Comparison of ENCODE assay signal across 8 mouse cellular contexts in the genomic region with DNA sequence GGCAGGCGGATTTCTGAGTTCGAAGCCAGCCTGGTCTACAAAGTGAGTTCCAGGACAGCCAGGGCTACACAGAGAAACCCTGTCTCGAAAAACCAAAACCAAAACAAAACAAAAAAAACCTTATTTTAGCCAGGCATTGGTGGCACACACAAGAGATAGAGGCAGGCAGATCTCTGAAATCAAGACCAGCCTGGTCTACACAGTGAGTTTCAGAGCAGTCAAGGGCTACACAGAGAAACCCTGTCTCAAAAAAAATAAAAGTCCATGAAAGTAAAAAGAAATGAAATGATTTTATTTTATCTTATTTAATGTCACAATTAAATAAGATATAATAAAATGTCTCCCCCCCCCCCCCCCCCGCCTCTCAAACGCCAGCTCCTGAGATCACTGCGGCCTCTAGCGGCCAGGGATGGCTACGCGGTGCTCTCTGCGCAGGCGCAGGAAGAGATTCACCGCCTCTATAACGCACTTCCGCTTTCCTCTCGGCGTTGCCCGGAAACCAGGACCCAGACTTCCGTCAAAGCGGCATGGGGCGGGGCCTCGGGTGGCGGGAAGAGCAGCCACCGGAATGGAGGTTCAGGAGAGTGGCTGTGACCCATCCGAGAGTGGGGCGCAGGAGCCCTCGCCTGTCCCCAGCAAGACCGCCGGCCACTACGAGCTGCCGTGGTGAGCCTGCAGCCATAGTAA. TPM values are rescaled to one million over a fixed set of nuclear protein-coding genes. Genes with fewer than 3 reads are reported as not detected.
DNase-seq lines count a peak whose midpoint lies in the region; ATAC-seq lines count a peak whose summit lies in the region.

No protein-coding gene starts in this region.

- H3K4me2 ChIP-seq in embryonic facial prominence, embryonic 14.5 days (ENCODE audit: low read depth, low read length) = peak overlapping the region; percentile 81
- H3K4me2 ChIP-seq in kidney, embryonic 14.5 days (replicated peaks; ENCODE audit: low read depth, low read length) = peak overlapping the region; percentile 89
- H3K4me2 ChIP-seq in limb, embryonic 15.5 days = peak overlapping the region; percentile 73

- DNase-seq in 3T3-L1 (ENCODE audit: low read depth, low spot score) = peak; percentile 98
- peak; percentile 92 to 95 for DNase-seq in adrenal gland, postnatal 4 days (ENCODE audit: low spot score in 2 of 2)
- peak; percentile 98 for DNase-seq in embryonic facial prominence, embryonic 14.5 days (ENCODE audit: low spot score)
- peak; percentile 94 to 97 for DNase-seq in heart, adult 9 months (ENCODE audit: low spot score in 2 of 2)
- peak; percentile 90 to 94 for DNase-seq in monocyte, adult 2 months (ENCODE audit: low read depth in 1 of 2, low spot score in 2 of 2)
- DNase-seq in spleen, postnatal 36 days (ENCODE audit: low spot score in 2 of 2) = peak; percentile 95 to 98

- H3K9me3 ChIP-seq in embryonic facial prominence, embryonic 14.5 days (ENCODE audit: control insufficient read depth, low read length) = no peaks in the 10 kb centered on the region
- no peaks in the 10 kb centered on the region for H3K9me3 ChIP-seq in kidney, embryonic 14.5 days (ENCODE audit: control insufficient read depth, low read length)
- no peaks in the 10 kb centered on the region for H3K9me3 ChIP-seq in limb, embryonic 15.5 days

- no peak overlapping the region for H3K27ac ChIP-seq in embryonic facial prominence, embryonic 14.5 days (replicated peaks; ENCODE audit: low read depth, low read length)
- H3K27ac ChIP-seq in kidney, embryonic 14.5 days (ENCODE audit: low read depth, low read length) = no peak overlapping the region
- 0 out of 2 replicates have a peak overlapping the region, but pooled peaks have one; percentile 48 for H3K27ac ChIP-seq in limb, embryonic 15.5 days

- peaks cover 12% of the 10 kb centered on the region for H3K36me3 ChIP-seq in embryonic facial prominence, embryonic 14.5 days (ENCODE audit: control insufficient read depth, insufficient read depth, low read length)
- peaks cover 8% of the 10 kb centered on the region; the same call in 1 of the 2 replicates for H3K36me3 ChIP-seq in kidney, embryonic 14.5 days (ENCODE audit: control insufficient read depth, insufficient read depth, low read length)
- peaks cover 10% of the 10 kb centered on the region; the same call in 1 of the 2 replicates for H3K36me3 ChIP-seq in limb, embryonic 15.5 days

- WGBS in embryonic facial prominence, embryonic 14.5 days = 9% methylated on average over 25 of the region's 30 CpGs
- WGBS in kidney, embryonic 14.5 days = 7% methylated on average over 30 of the region's 30 CpGs
- WGBS in limb, embryonic 15.5 days = 8% methylated on average over 28 of the region's 30 CpGs

- peak overlapping the region; percentile 92 for H3K4me3 ChIP-seq in embryonic facial prominence, embryonic 14.5 days (ENCODE audit: low read depth, low read length)
- H3K4me3 ChIP-seq in kidney, embryonic 14.5 days (ENCODE audit: low read length) = peak overlapping the region; percentile 70
- peak overlapping the region; percentile 73 for H3K4me3 ChIP-seq in limb, embryonic 15.5 days

- peak overlapping the region; percentile 88 for H3K9ac ChIP-seq in embryonic facial prominence, embryonic 14.5 days (ENCODE audit: low read depth, low read length)
- peak overlapping the region; percentile 74 for H3K9ac ChIP-seq in kidney, embryonic 14.5 days (ENCODE audit: low read depth, low read length)
- H3K9ac ChIP-seq in limb, embryonic 15.5 days = peak overlapping the region; percentile 85

- H3K27me3 ChIP-seq in embryonic facial prominence, embryonic 14.5 days (replicated peaks; ENCODE audit: control insufficient read depth, insufficient read depth, low read length) = no peaks in the 10 kb centered on the region
- no peaks in the 10 kb centered on the region for H3K27me3 ChIP-seq in kidney, embryonic 14.5 days (ENCODE audit: control insufficient read depth, insufficient read depth, low read length)
- H3K27me3 ChIP-seq in limb, embryonic 15.5 days = no peaks in the 10 kb centered on the region

- H3K4me1 ChIP-seq in embryonic facial prominence, embryonic 14.5 days (ENCODE audit: control insufficient read depth, insufficient read depth, low read length) = peaks cover 10% of the 10 kb centered on the region
- 0 out of 2 replicates have a peak, but pooled peaks cover 7% of the 10 kb centered on the region for H3K4me1 ChIP-seq in kidney, embryonic 14.5 days (ENCODE audit: control insufficient read depth, insufficient read depth, low read length)
- peaks cover 11% of the 10 kb centered on the region for H3K4me1 ChIP-seq in limb, embryonic 15.5 days

- peak; percentile 96 for ATAC-seq in embryonic facial prominence, embryonic 14.5 days (ENCODE audit: low read depth)
- ATAC-seq in kidney, embryonic 14.5 days (ENCODE audit: low FRiP score, low TSS enrichment) = peak; percentile 97
- ATAC-seq in limb, embryonic 15.5 days (ENCODE audit: insufficient number of reproducible peaks, low FRiP score, low TSS enrichment, low read depth) = peak; percentile 90

RNA-seq across cellular contexts. Expression of a gene that starts 1.2 kb away (rescaled TPM):
- 10 to 100 TPM; 81.0 to 85.3 TPM for total RNA-seq in adrenal gland, postnatal 4 days (2021)
- polyA plus RNA-seq in embryonic facial prominence, embryonic 14.5 days (2014; fragmentation: Nextera tagmentation; extraction: Ambion mirVana) = 224 and 240 TPM in 2 replicates
- 309 and 333 TPM in 2 replicates for polyA plus RNA-seq in kidney, embryonic 14.5 days (2014; fragmentation: Nextera tagmentation; extraction: Ambion mirVana)
- 226 and 241 TPM in 2 replicates for polyA plus RNA-seq in limb, embryonic 15.5 days (2015; fragmentation: Nextera tagmentation; extraction: Ambion mirVana)

RNA-seq across cellular contexts. Expression of a gene that starts 22.4 kb away (rescaled TPM):
- total RNA-seq in adrenal gland, postnatal 4 days (2021) = under 1 TPM in 1 of 2 experiments, not detected in 1; 0.20 TPM
- 0.09 and 0.24 TPM in 2 replicates for polyA plus RNA-seq in embryonic facial prominence, embryonic 14.5 days (2014; fragmentation: Nextera tagmentation; extraction: Ambion mirVana)
- polyA plus RNA-seq in kidney, embryonic 14.5 days (2014; fragmentation: Nextera tagmentation; extraction: Ambion mirVana) = 0.14 TPM in 1 of 2 replicates, not detected in the other
- polyA plus RNA-seq in limb, embryonic 15.5 days (2015; fragmentation: Nextera tagmentation; extraction: Ambion mirVana) = 0.09 and 0.17 TPM in 2 replicates

RNA-seq across cellular contexts. Expression of a gene that starts 30.1 kb away (rescaled TPM):
- total RNA-seq in adrenal gland, postnatal 4 days (2021) = 10 to 100 TPM; 24.7 to 29.6 TPM
- 4.1 and 4.7 TPM in 2 replicates for polyA plus RNA-seq in embryonic facial prominence, embryonic 14.5 days (2014; fragmentation: Nextera tagmentation; extraction: Ambion mirVana)
- polyA plus RNA-seq in kidney, embryonic 14.5 days (2014; fragmentation: Nextera tagmentation; extraction: Ambion mirVana) = 3.7 and 4.4 TPM in 2 replicates
- polyA plus RNA-seq in limb, embryonic 15.5 days (2015; fragmentation: Nextera tagmentation; extraction: Ambion mirVana) = 3.3 and 3.9 TPM in 2 replicates

RNA-seq across cellular contexts. Expression of a gene that starts 32.5 kb away (rescaled TPM):
- 1 to 10 TPM; 4.3 to 4.4 TPM for total RNA-seq in adrenal gland, postnatal 4 days (2021)
- polyA plus RNA-seq in embryonic facial prominence, embryonic 14.5 days (2014; fragmentation: Nextera tagmentation; extraction: Ambion mirVana) = 2.8 and 4.5 TPM in 2 replicates
- polyA plus RNA-seq in kidney, embryonic 14.5 days (2014; fragmentation: Nextera tagmentation; extraction: Ambion mirVana) = 1.8 and 2.2 TPM in 2 replicates
- 7.9 and 8.8 TPM in 2 replicates for polyA plus RNA-seq in limb, embryonic 15.5 days (2015; fragmentation: Nextera tagmentation; extraction: Ambion mirVana)

RNA-seq across cellular contexts. Expression of a gene that starts 56.9 kb away (rescaled TPM):
- 100 to 1,000 TPM; 336 to 353 TPM for total RNA-seq in adrenal gland, postnatal 4 days (2021)
- polyA plus RNA-seq in embryonic facial prominence, embryonic 14.5 days (2014; fragmentation: Nextera tagmentation; extraction: Ambion mirVana) = 365 and 410 TPM in 2 replicates
- polyA plus RNA-seq in kidney, embryonic 14.5 days (2014; fragmentation: Nextera tagmentation; extraction: Ambion mirVana) = 463 and 491 TPM in 2 replicates
- 408 and 425 TPM in 2 replicates for polyA plus RNA-seq in limb, embryonic 15.5 days (2015; fragmentation: Nextera tagmentation; extraction: Ambion mirVana)
